Mouse (Mus musculus) bone marrow macrophage, adult 2 months (primary cell): ENCODE measurements around the gene Gm40193.

ENCODE experiments used
- CTCF ChIP-seq: IDR thresholded peaks from 2 replicates; pipeline ENCODE4 v1.5.1; 2012; ENCODE audit warnings: low read depth, mild to moderate bottlenecking, low read length, moderate library complexity
- POLR2A ChIP-seq: IDR thresholded peaks from 2 replicates; pipeline ENCODE4 v1.6.1; 2012; ENCODE audit warnings: mild to moderate bottlenecking, low read depth, low read length, borderline replicate concordance

- peak; percentile 68; the same call in 1 of the 2 replicates for TF ChIP-seq POLR2A
- no peak for TF ChIP-seq CTCF
These were observed 7.5 kb downstream of the Gm40193 start, which contains the start of gene Psmb6 for GRCm38 (mm10) chr11:70525184-70525678.
